Comparison of ENCODE assay signal across 19 mouse cellular contexts in the genomic region with DNA sequence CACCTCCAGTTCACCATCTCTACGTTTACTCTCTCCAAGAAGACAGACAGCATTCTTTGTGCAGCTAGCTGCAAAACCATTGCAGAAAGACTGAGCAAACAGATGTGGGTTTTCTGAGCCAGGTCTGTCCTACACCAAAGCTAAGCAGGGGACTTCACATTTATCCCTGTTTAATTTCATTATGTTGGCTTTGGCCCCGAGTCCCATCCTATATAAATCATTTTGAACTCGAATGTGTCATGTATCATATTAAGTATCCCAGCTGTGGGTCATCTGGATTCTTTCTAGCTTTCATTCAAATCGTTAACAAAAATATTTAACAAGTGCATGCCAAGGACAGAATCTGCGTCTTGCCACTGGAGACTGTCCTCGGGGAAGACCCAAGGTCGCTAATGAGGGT. TPM values are rescaled to one million over a fixed set of nuclear protein-coding genes. Genes with fewer than 3 reads are reported as not detected.
A peak's percentile ranks its signal among the peaks of the same experiment; 100 is the strongest.
DNase-seq lines count a peak whose midpoint lies in the region; ATAC-seq lines count a peak whose summit lies in the region.
"Had no signal": no experiment of that assay in that cellular context is flagged by ENCODE, and none has a peak within 500 bp of the region (broad histone marks: within the 10 kb centered on the region; RNA-seq: fewer than 3 reads in every experiment).

No protein-coding gene starts in this region.

- ATAC-seq in heart, embryonic 12.5 days (ENCODE audit: insufficient number of reproducible peaks, low FRiP score), result no peak
- no peak for ATAC-seq in kidney, embryonic 15.5 days (replicated peaks; ENCODE audit: low FRiP score)
- ATAC-seq in embryonic facial prominence, embryonic 14.5 days (ENCODE audit: low read depth), result peak; percentile 26; the same call in 1 of the 2 replicates
- ATAC-seq: forebrain, postnatal 0 days; hindbrain, embryonic 16.5 days had no signal

- peaks cover 29% of the 10 kb centered on the region; the same call in 1 of the 2 replicates for H3K36me3 ChIP-seq in heart, embryonic 12.5 days
- no peaks in the 10 kb centered on the region for H3K36me3 ChIP-seq in kidney, embryonic 15.5 days
- H3K36me3 ChIP-seq in embryonic facial prominence, embryonic 14.5 days (ENCODE audit: control insufficient read depth, insufficient read depth, low read length), result no peaks in the 10 kb centered on the region
- H3K36me3 ChIP-seq in limb, embryonic 10.5 days, result no peaks in the 10 kb centered on the region
- H3K36me3 ChIP-seq: embryonic facial prominence, embryonic 13.5 days; limb, embryonic 15.5 days; neural tube, embryonic 13.5 days had no signal

- 39% methylated on average over 7 of the region's 7 CpGs for WGBS in heart, embryonic 12.5 days
- 29% methylated on average over 7 of the region's 7 CpGs for WGBS in kidney, embryonic 15.5 days
- 32% methylated on average over 7 of the region's 7 CpGs for WGBS in embryonic facial prominence, embryonic 14.5 days
- WGBS in limb, embryonic 10.5 days, result 62% methylated on average over 7 of the region's 7 CpGs

- no peak for DNase-seq in heart, postnatal 4 days
- no peak for DNase-seq in kidney, postnatal 36 days
- peak; percentile 72 for DNase-seq in embryonic facial prominence, embryonic 14.5 days (ENCODE audit: low spot score)
- no peak for DNase-seq in limb, embryonic 10.5 days (ENCODE audit: low spot score)
- DNase-seq in cerebellum, adult 8-10 months, result no peak
- DNase-seq: adrenal gland, postnatal 10 days; cerebellum, adult 18-20 months; forebrain, postnatal 0 days; lung, adult 18-20 months; lung, postnatal 4 days; right cerebral cortex, postnatal 14 days; thymus, adult 18-20 months had no signal

- H3K27ac ChIP-seq in heart, embryonic 12.5 days (ENCODE audit: poor library complexity, severe bottlenecking), result peak overlapping the region; percentile 57; the same call in 1 of the 2 replicates
- H3K27ac ChIP-seq in kidney, embryonic 15.5 days, result peak overlapping the region; percentile 80
- H3K27ac ChIP-seq in embryonic facial prominence, embryonic 14.5 days (replicated peaks; ENCODE audit: low read depth, low read length), result no peak overlapping the region
- peak overlapping the region; percentile 28; the same call in 1 of the 2 replicates for H3K27ac ChIP-seq in limb, embryonic 10.5 days
- H3K27ac ChIP-seq: embryonic facial prominence, embryonic 13.5 days; limb, embryonic 15.5 days had no signal

- H3K9ac ChIP-seq in heart, embryonic 12.5 days, result no peak overlapping the region
- H3K9ac ChIP-seq in kidney, embryonic 15.5 days, result no peak overlapping the region
- H3K9ac ChIP-seq in embryonic facial prominence, embryonic 14.5 days (ENCODE audit: low read depth, low read length), result no peak overlapping the region
- H3K9ac ChIP-seq: embryonic facial prominence, embryonic 13.5 days; forebrain, postnatal 0 days; limb, embryonic 15.5 days; neural tube, embryonic 13.5 days had no signal

- peaks cover 92% of the 10 kb centered on the region for H3K4me1 ChIP-seq in heart, embryonic 12.5 days (replicated peaks)
- peaks cover 82% of the 10 kb centered on the region for H3K4me1 ChIP-seq in kidney, embryonic 15.5 days
- H3K4me1 ChIP-seq in embryonic facial prominence, embryonic 14.5 days (ENCODE audit: control insufficient read depth, insufficient read depth, low read length), result peaks cover 20% of the 10 kb centered on the region; the same call in 1 of the 2 replicates
- peaks cover 70% of the 10 kb centered on the region for H3K4me1 ChIP-seq in limb, embryonic 10.5 days

- no peak overlapping the region for H3K4me3 ChIP-seq in heart, embryonic 12.5 days
- H3K4me3 ChIP-seq in kidney, embryonic 15.5 days (replicated peaks), result no peak overlapping the region
- no peak overlapping the region for H3K4me3 ChIP-seq in embryonic facial prominence, embryonic 14.5 days (ENCODE audit: low read depth, low read length)
- no peak overlapping the region for H3K4me3 ChIP-seq in limb, embryonic 10.5 days
- H3K4me3 ChIP-seq: embryonic facial prominence, embryonic 13.5 days; limb, embryonic 15.5 days; neural tube, embryonic 13.5 days had no signal

- H3K9me3 ChIP-seq in heart, embryonic 12.5 days (replicated peaks), result no peaks in the 10 kb centered on the region
- no peaks in the 10 kb centered on the region for H3K9me3 ChIP-seq in kidney, embryonic 15.5 days (replicated peaks)
- no peaks in the 10 kb centered on the region for H3K9me3 ChIP-seq in embryonic facial prominence, embryonic 14.5 days (ENCODE audit: control insufficient read depth, low read length)
- H3K9me3 ChIP-seq in limb, embryonic 10.5 days (replicated peaks), result no peaks in the 10 kb centered on the region
- H3K9me3 ChIP-seq: embryonic facial prominence, embryonic 13.5 days; limb, embryonic 15.5 days; neural tube, embryonic 13.5 days had no signal

- peak overlapping the region; percentile 0 for H3K4me2 ChIP-seq in heart, embryonic 12.5 days
- H3K4me2 ChIP-seq in kidney, embryonic 15.5 days, result no peak overlapping the region
- no peak overlapping the region for H3K4me2 ChIP-seq in embryonic facial prominence, embryonic 14.5 days (ENCODE audit: low read depth, low read length)
- H3K4me2 ChIP-seq: embryonic facial prominence, embryonic 13.5 days; limb, embryonic 15.5 days; midbrain, embryonic 11.5 days; neural tube, embryonic 13.5 days had no signal

- H3K27me3 ChIP-seq in heart, embryonic 12.5 days (replicated peaks), result no peaks in the 10 kb centered on the region
- no peaks in the 10 kb centered on the region for H3K27me3 ChIP-seq in kidney, embryonic 15.5 days
- no peaks in the 10 kb centered on the region for H3K27me3 ChIP-seq in embryonic facial prominence, embryonic 14.5 days (replicated peaks; ENCODE audit: control insufficient read depth, insufficient read depth, low read length)
- no peaks in the 10 kb centered on the region for H3K27me3 ChIP-seq in limb, embryonic 10.5 days (ENCODE audit: low read depth, poor library complexity, severe bottlenecking)
- H3K27me3 ChIP-seq: embryonic facial prominence, embryonic 13.5 days; limb, embryonic 15.5 days had no signal

RNA-seq across cellular contexts. Expression of a gene that starts 15.7 kb away (rescaled TPM):
- 113 and 122 TPM in 2 replicates for polyA plus RNA-seq in heart, embryonic 12.5 days (2016; fragmentation: Nextera tagmentation; extraction: Ambion mirVana)
- total RNA-seq in heart, postnatal 4 days (2021), result 100 to 1,000 TPM; 107 to 115 TPM
- 56.2 and 57.8 TPM in 2 replicates for polyA plus RNA-seq in kidney, embryonic 15.5 days (2015; fragmentation: Nextera tagmentation; extraction: Ambion mirVana)
- 11.1 and 14.9 TPM in 2 replicates for polyA plus RNA-seq in embryonic facial prominence, embryonic 14.5 days (2014; fragmentation: Nextera tagmentation; extraction: Ambion mirVana)
- 10.1 and 10.8 TPM in 2 replicates for polyA plus RNA-seq in limb, embryonic 10.5 days (2016; fragmentation: Nextera tagmentation; extraction: Ambion mirVana)

RNA-seq across cellular contexts. Expression of a gene that starts 59.5 kb away (rescaled TPM):
- polyA plus RNA-seq in heart, embryonic 12.5 days (2016; fragmentation: Nextera tagmentation; extraction: Ambion mirVana), result 126 and 135 TPM in 2 replicates
- 10 to 100 TPM; 65.0 to 65.2 TPM for total RNA-seq in heart, postnatal 4 days (2021)
- polyA plus RNA-seq in kidney, embryonic 15.5 days (2015; fragmentation: Nextera tagmentation; extraction: Ambion mirVana), result 203 and 207 TPM in 2 replicates
- 157 and 170 TPM in 2 replicates for polyA plus RNA-seq in embryonic facial prominence, embryonic 14.5 days (2014; fragmentation: Nextera tagmentation; extraction: Ambion mirVana)
- 141 and 148 TPM in 2 replicates for polyA plus RNA-seq in limb, embryonic 10.5 days (2016; fragmentation: Nextera tagmentation; extraction: Ambion mirVana)
